Mouse (Mus musculus) brain, embryonic 14.5 days (tissue): ENCODE results near the gene Fam83f.

Experiments
- CTCF ChIP-seq: fragments of 200-500 bp; IDR thresholded peaks from 2 replicates; pipeline ENCODE4 v1.5.1; 2012; ENCODE audit warnings: inconsistent platforms, mild to moderate bottlenecking, moderate library complexity, borderline replicate concordance; ENCODE audit not compliant: insufficient read depth, insufficient read length; ENCODE audit errors: extremely low read depth
- POLR2A ChIP-seq: fragments of 200-500 bp; IDR thresholded peaks from 2 replicates; pipeline ENCODE4 v1.6.1; 2012; ENCODE audit warnings: mild to moderate bottlenecking, inconsistent platforms, borderline replicate concordance; ENCODE audit not compliant: poor library complexity, insufficient read depth, insufficient read length, severe bottlenecking; ENCODE audit errors: extremely low read depth

DNA sequence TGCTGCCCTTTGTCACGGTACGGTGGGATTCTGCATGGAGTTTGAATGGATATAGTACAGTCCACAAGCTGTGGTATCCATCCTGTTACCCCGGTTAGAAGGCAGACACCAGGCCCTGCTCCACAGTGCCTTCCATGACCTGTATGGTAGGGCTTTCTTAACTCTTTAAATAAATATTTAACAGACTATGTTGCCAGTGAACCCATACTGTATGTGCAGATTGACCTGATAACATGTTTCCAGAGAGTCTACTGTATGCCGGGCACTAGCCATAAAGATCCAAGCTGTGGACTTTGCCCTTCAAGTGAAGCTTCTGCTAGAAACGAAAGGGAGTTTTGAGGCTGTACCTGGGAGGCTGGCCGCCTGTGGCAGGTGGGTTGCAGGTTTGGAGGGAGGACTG, 3.1 kb downstream of the Fam83f start:
- no peak for TF ChIP-seq CTCF
- no peak for TF ChIP-seq POLR2A
